Mouse (Mus musculus): Measurements from ENCODE around the gene Olfr1015.

Olfr1015 gene

GRCm38 (mm10) chr2:85781717-85782116 lies at the start of gene Olfr1015:
TSS of gene Olfr1015 (plus strand) at chr2:85782017.
- no peak for DNase-seq (ENCODE audit: low spot score)

GRCm38 (mm10) chr2:85753822-85754221 lies 28.0 kb upstream of the Olfr1015 start:
- DNase-seq (ENCODE audit: low spot score) = no peak

GRCm38 (mm10) chr2:85762666-85763065 lies 19.2 kb upstream of the Olfr1015 start, which contains the start of gene Olfr1012:
TSS of gene Olfr1012 (minus strand) at chr2:85762766.
- DNase-seq (ENCODE audit: low spot score) = no peak

GRCm38 (mm10) chr2:85766798-85767197 lies 15.0 kb upstream of the Olfr1015 start, which contains the start of gene Olfr1013:
TSS of gene Olfr1013 (plus strand) at chr2:85767098.
- no peak for DNase-seq (ENCODE audit: low spot score)

- no peak for DNase-seq (ENCODE audit: low spot score)
Measured at GRCm38 (mm10) chr2:85772413-85772812, 9.4 kb upstream of the Olfr1015 start, which contains the start of gene Olfr1014. TSS of gene Olfr1014 (plus strand) at chr2:85772713.

- DNase-seq (ENCODE audit: low spot score) = no peak
Measured at GRCm38 (mm10) chr2:85792331-85792730, 10.5 kb downstream of the Olfr1015 start.

- no peak for DNase-seq (ENCODE audit: low spot score)
Measured at GRCm38 (mm10) chr2:85802444-85802843, 20.6 kb downstream of the Olfr1015 start, which contains the start of gene Olfr1016. TSS of gene Olfr1016 (minus strand) at chr2:85802544.

GRCm38 (mm10) chr2:85804501-85804900 lies 22.7 kb downstream of the Olfr1015 start:
- DNase-seq (ENCODE audit: low spot score) = no peak

GRCm38 (mm10) chr2:85818179-85818578 lies 36.4 kb downstream of the Olfr1015 start, which contains the start of gene Olfr1018:
TSS of gene Olfr1018 (plus strand) at chr2:85818479.
- no peak for DNase-seq (ENCODE audit: low spot score)

Data from layer of hippocampus, adult 11-12 months (tissue).